Mouse (Mus musculus) regulatory T cell (primary cell): ENCODE measurements around the gene Spag6l.
"Not testable (repeated sequence)": the region's sequence is repeated elsewhere in the genome, so short reads cannot be mapped to it uniquely, and the experiment has no call there.

Experiments used
- in situ Hi-C: fragments of 300-600 bp; cut with MboI, MseI; formaldehyde crosslinking; loops from one replicate; pipeline ENCODE4 v1.15.1; 2025; ENCODE audit warnings: high pct_unique_total_duplicates

Spag6l gene

GRCm38 (mm10) chr16:16828757-16829615 lies at the start of gene Spag6l:
Gene Spag6l, minus strand, starts transcription at chr16:16829456.
- in situ Hi-C loops = no loop called here

GRCm38 (mm10) chr16:16879025-16879424 lies 49.8 kb upstream of the Spag6l start:
- in situ Hi-C loops = no loop called here

GRCm38 (mm10) chr16:16870617-16871331 lies 41.5 kb upstream of the Spag6l start, which contains the start of the genes Top3b and Vpreb1:
Gene Top3b, plus strand, starts transcription at chr16:16870736.
Gene Vpreb1, minus strand, starts transcription at chr16:16870843.
- in situ Hi-C loops = no loop called here

GRCm38 (mm10) chr16:16870241-16870616 lies 41.0 kb upstream of the Spag6l start:
- in situ Hi-C loops = no loop called here

- in situ Hi-C loops = no loop called here
Measured at GRCm38 (mm10) chr16:16865696-16866561, 36.7 kb upstream of the Spag6l start.

- in situ Hi-C loops = no loop called here
Measured at GRCm38 (mm10) chr16:16865217-16865616, 36.0 kb upstream of the Spag6l start.

- in situ Hi-C loops = loop anchor here (5.0 kb wide), 1 partner anchor 48 kb away; no protein-coding TSS in a partner anchor
Measured at GRCm38 (mm10) chr16:16863978-16864377, 34.7 kb upstream of the Spag6l start, which contains the start of gene Igll1. Gene Igll1, minus strand, starts transcription at chr16:16863985.

- in situ Hi-C loops = loop anchor here (5.0 kb wide), 1 partner anchor 50 kb away; no protein-coding TSS in a partner anchor
Measured at GRCm38 (mm10) chr16:16862288-16862687, 33.0 kb upstream of the Spag6l start.

GRCm38 (mm10) chr16:16856731-16857476 lies 27.6 kb upstream of the Spag6l start:
- in situ Hi-C loops = no loop called here

GRCm38 (mm10) chr16:16856054-16856453 lies 26.8 kb upstream of the Spag6l start:
- in situ Hi-C loops = not testable (repeated sequence)

GRCm38 (mm10) chr16:16855541-16855940 lies 26.3 kb upstream of the Spag6l start:
- in situ Hi-C loops = no loop called here

GRCm38 (mm10) chr16:16854836-16855235 lies 25.6 kb upstream of the Spag6l start:
- in situ Hi-C loops = no loop called here

- in situ Hi-C loops = no loop called here
Measured at GRCm38 (mm10) chr16:16852411-16852810, 23.2 kb upstream of the Spag6l start.

- in situ Hi-C loops = no loop called here
Measured at GRCm38 (mm10) chr16:16849196-16849595, 19.9 kb upstream of the Spag6l start.

- in situ Hi-C loops = no loop called here
Measured at GRCm38 (mm10) chr16:16829671-16830070, 415 bp upstream of the Spag6l start.

GRCm38 (mm10) chr16:16826223-16826622 lies 3.0 kb downstream of the Spag6l start:
- in situ Hi-C loops = no loop called here

- in situ Hi-C loops = no loop called here
Measured at GRCm38 (mm10) chr16:16825476-16825875, 3.8 kb downstream of the Spag6l start.

GRCm38 (mm10) chr16:16806325-16806724 lies 22.9 kb downstream of the Spag6l start:
- in situ Hi-C loops = no loop called here
